Mouse (Mus musculus) Patski (cell line): ENCODE measurements around the gene Clmp. TPM values are rescaled to one million over a fixed set of nuclear protein-coding genes. Genes with fewer than 3 reads are reported as not detected.

Source experiments
- ATAC-seq: fragments of 100-300 bp; one replicate; pipeline ENCODE4 v1.8.0; 2021
- CTCF ChIA-PET: fragments of 350-600 bp; sonication (Branson Sonifier 250); formaldehyde crosslinking; loops from one replicate; lab custom pipeline; 2022; ENCODE audit warnings: inconsistent platforms; lab: Charles Lee
- POLR2A ChIA-PET: fragments of 350-600 bp; sonication (Branson Sonifier 250); formaldehyde crosslinking; loops from one replicate; lab custom pipeline; 2022; ENCODE audit warnings: antibody characterized with exemption, inconsistent platforms; lab: Charles Lee
- DNase-seq: peaks from one replicate; pipeline ENCODE4 v3.0.0-alpha.2; 2011; ENCODE audit warnings: low read depth, low spot score
- H3K27me3 ChIP-seq: fragments of 371-371 bp; one replicate; pipeline ENCODE4 v1.5.1; 2021
- CTCF ChIP-seq: fragments of 100-300 bp; IDR thresholded peaks from one replicate; pipeline ENCODE4 v1.5.1; 2021
- in situ Hi-C: fragments of 300-500 bp; cut with MboI; formaldehyde crosslinking; loops from 3 replicates; pipeline ENCODE4 v1.11.1; 2018; ENCODE audit warnings: low pct_unique_long_range_greater_than_20kb, mixed read lengths
- polyA plus RNA-seq: library from polyadenylated mRNA; unstranded; gene quantifications from one replicate; pipeline ENCODE4 v1.2.3, GENCODE M21; 2021

Clmp gene
- polyA plus RNA-seq: 0.06 TPM

GRCm38 (mm10) chr9:40685801-40686420, at the start of gene Clmp:
TSS of gene Clmp (plus strand) at chr9:40685962.
- DNase-seq: no peak
- POLR2A ChIA-PET: no interaction called here

GRCm38 (mm10) chr9:40636054-40636453, 49.7 kb upstream of the Clmp start:
- CTCF ChIA-PET: interaction anchor here (0.7 to 3.9 kb wide), 12 partner anchors 9 to 121 kb away, joined by 3 to 45 read pairs (median 4); no protein-coding TSS in a partner anchor
- in situ Hi-C loops: loop anchor here (25.0 kb wide), 1 partner anchor 551 kb away; no protein-coding TSS in a partner anchor
- peaks cover 4% of the 10 kb centered on the region for H3K27me3 ChIP-seq
- TF ChIP-seq CTCF: peak; percentile 91
- DNase-seq (no peak), ATAC-seq (no peak)
- POLR2A ChIA-PET: no interaction called here

More at GRCm38 (mm10) chr9:40685801-40686420, at the start of gene Clmp:
- CTCF ChIA-PET: no interaction called here
- H3K27me3 ChIP-seq: peaks cover 45% of the 10 kb centered on the region
- TF ChIP-seq CTCF: no peak
- no peak for ATAC-seq
- in situ Hi-C loops: no loop called here

GRCm38 (mm10) chr9:40637705-40638393, 47.9 kb upstream of the Clmp start:
- CTCF ChIA-PET: interaction anchor here (2.1 to 3.9 kb wide), 4 partner anchors 11 to 119 kb away, joined by 6 to 45 read pairs (median 18); no protein-coding TSS in a partner anchor
- TF ChIP-seq CTCF: no peak
- peaks cover 4% of the 10 kb centered on the region for H3K27me3 ChIP-seq
- in situ Hi-C loops: loop anchor here (25.0 kb wide), 1 partner anchor 549 kb away; no protein-coding TSS in a partner anchor
- DNase-seq: no peak
- ATAC-seq: no peak
- POLR2A ChIA-PET: interaction anchor here (0.6 to 0.7 kb wide), 3 partner anchors 34 to 120 kb away, joined by 3 read pairs; no protein-coding TSS in a partner anchor

- DNase-seq: no peak
- POLR2A ChIA-PET: interaction anchor here (0.7 kb wide), 2 partner anchors 34 to 71 kb away, joined by 3 read pairs; no protein-coding TSS in a partner anchor
- ATAC-seq: no peak
- TF ChIP-seq CTCF: no peak
- in situ Hi-C loops: loop anchor here (25.0 kb wide), 1 partner anchor 549 kb away; no protein-coding TSS in a partner anchor
- peaks cover 4% of the 10 kb centered on the region for H3K27me3 ChIP-seq
- CTCF ChIA-PET: interaction anchor here (2.1 to 3.9 kb wide), 4 partner anchors 11 to 118 kb away, joined by 6 to 45 read pairs (median 18); no protein-coding TSS in a partner anchor
Observed at GRCm38 (mm10) chr9:40638394-40639049, 47.2 kb upstream of the Clmp start.

GRCm38 (mm10) chr9:40639536-40640187, 46.1 kb upstream of the Clmp start:
- CTCF ChIA-PET: interaction anchor here (1.3 kb wide), 1 partner anchor 23 kb away, joined by 5 read pairs; no protein-coding TSS in a partner anchor
- TF ChIP-seq CTCF: no peak
- peaks cover 4% of the 10 kb centered on the region for H3K27me3 ChIP-seq
- POLR2A ChIA-PET: no interaction called here
- DNase-seq: no peak
- in situ Hi-C loops: loop anchor here (25.0 kb wide), 1 partner anchor 548 kb away; no protein-coding TSS in a partner anchor
- ATAC-seq: no peak

- DNase-seq (no peak), ATAC-seq (peak; percentile 60)
- H3K27me3 ChIP-seq: peaks cover 4% of the 10 kb centered on the region
- in situ Hi-C loops: loop anchor here (25.0 kb wide), 1 partner anchor 546 kb away; no protein-coding TSS in a partner anchor
- no peak for TF ChIP-seq CTCF
- POLR2A ChIA-PET: interaction anchor here (1.2 kb wide), 1 partner anchor 91 kb away, joined by 3 read pairs; no protein-coding TSS in a partner anchor
- CTCF ChIA-PET: interaction anchor here (0.9 kb wide), 1 partner anchor 109 kb away, joined by 3 read pairs; no protein-coding TSS in a partner anchor
Observed at GRCm38 (mm10) chr9:40641318-40641717, 44.4 kb upstream of the Clmp start.

GRCm38 (mm10) chr9:40642470-40643220, 43.1 kb upstream of the Clmp start:
- ChIA-PET POLR2A (no interaction called here), CTCF (interaction anchor here (1.5 kb wide), 1 partner anchor 108 kb away, joined by 6 read pairs; no protein-coding TSS in a partner anchor)
- peaks cover 4% of the 10 kb centered on the region for H3K27me3 ChIP-seq
- in situ Hi-C loops: loop anchor here (25.0 kb wide), 1 partner anchor 545 kb away; no protein-coding TSS in a partner anchor
- DNase-seq: no peak
- no peak for ATAC-seq
- TF ChIP-seq CTCF: no peak

- ChIA-PET POLR2A (no interaction called here), CTCF (no interaction called here)
- DNase-seq (no peak), ATAC-seq (no peak)
- in situ Hi-C loops: loop anchor here (25.0 kb wide), 1 partner anchor 538 kb away; no protein-coding TSS in a partner anchor
- TF ChIP-seq CTCF: no peak
- H3K27me3 ChIP-seq: peaks cover 4% of the 10 kb centered on the region
Observed at GRCm38 (mm10) chr9:40649444-40649843, 36.3 kb upstream of the Clmp start.

GRCm38 (mm10) chr9:40649983-40650382, 35.8 kb upstream of the Clmp start:
- ChIA-PET CTCF (no interaction called here), POLR2A (no interaction called here)
- TF ChIP-seq CTCF: no peak
- peaks cover 4% of the 10 kb centered on the region for H3K27me3 ChIP-seq
- DNase-seq (no peak), ATAC-seq (no peak)
- in situ Hi-C loops: loop anchor here (25.0 kb wide), 1 partner anchor 537 kb away; no protein-coding TSS in a partner anchor
